Mouse (Mus musculus) R1 (cell line): Measurements from ENCODE around the gene Tjp1.

ENCODE experiments used
- DNase-seq: peaks from one replicate; pipeline ENCODE4 v3.0.0-alpha.2; 2018; ENCODE audit warnings: low read depth, low spot score

The Tjp1 gene

GRCm38 (mm10) chr7:65389539-65389938 is 138.0 kb downstream of the Tjp1 start:
- no peak for DNase-seq

- no peak for DNase-seq
These were observed 139.2 kb downstream of the Tjp1 start for GRCm38 (mm10) chr7:65388243-65389013.

- DNase-seq, result no peak
These were observed 139.9 kb downstream of the Tjp1 start for GRCm38 (mm10) chr7:65387560-65388175.

- no peak for DNase-seq
These were observed 142.8 kb downstream of the Tjp1 start for GRCm38 (mm10) chr7:65384775-65385174.

GRCm38 (mm10) chr7:65382515-65383283 is 144.9 kb downstream of the Tjp1 start:
- no peak for DNase-seq

- DNase-seq, result no peak
These were observed 145.7 kb downstream of the Tjp1 start for GRCm38 (mm10) chr7:65381896-65382295.

- DNase-seq, result no peak
These were observed 146.9 kb downstream of the Tjp1 start for GRCm38 (mm10) chr7:65380716-65381115.

DNA sequence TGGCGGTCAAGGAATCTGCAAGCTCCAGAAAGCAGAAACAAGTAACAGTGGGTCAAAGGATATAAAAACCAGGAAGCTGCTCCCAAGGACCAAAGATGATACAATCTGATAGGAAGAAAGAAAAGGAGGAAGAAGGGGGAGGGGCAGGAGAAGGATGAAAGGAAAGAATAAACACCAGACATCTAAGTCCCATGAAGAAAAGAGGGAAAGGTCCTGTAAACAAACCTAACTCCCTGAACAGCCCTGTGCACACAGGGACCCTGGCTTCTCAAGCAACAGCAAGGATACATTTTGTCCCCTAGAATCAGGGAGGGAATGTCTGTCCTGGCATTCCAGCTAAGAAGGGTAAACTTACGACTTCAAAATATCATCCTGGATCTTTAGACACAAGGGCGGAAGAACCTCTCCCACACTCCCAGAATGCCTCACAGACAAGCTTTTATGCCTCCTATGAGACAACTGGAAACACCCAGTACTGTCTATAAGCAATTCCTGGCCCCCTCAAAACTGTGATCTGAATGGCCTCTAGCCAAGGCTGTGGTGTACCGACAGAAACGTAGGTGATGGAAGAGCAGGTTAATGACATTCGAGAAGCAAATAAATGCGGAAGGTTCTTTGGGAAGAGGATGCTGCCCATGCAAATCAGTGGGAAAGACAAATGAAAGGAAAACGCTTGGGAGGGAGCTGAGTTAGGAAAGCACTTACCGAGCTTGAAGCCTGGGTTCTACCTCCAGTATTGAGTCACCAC is 148.6 kb downstream of the Tjp1 start:
- no peak for DNase-seq

DNA sequence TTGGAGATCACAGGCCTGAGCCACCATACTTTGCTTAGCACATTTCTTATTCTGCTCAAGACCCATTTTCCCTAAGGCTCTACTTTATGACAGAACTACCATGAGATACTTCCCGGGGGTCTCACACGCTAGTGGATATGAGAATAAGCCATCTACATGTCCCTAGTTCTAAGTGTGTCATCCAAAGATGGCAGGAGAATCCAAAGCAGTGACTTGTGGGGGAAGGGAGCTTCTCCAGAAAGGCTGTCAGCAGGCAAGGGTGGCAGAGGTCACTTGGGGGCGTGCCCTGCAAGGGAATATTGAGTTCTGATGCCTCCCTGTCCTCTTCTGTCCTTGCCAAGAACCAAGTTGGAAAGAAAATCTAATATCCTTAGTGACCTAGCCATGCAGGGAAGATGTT is 150.1 kb downstream of the Tjp1 start:
- no peak for DNase-seq

GRCm38 (mm10) chr7:65375621-65376020 is 152.0 kb downstream of the Tjp1 start:
- no peak for DNase-seq

GRCm38 (mm10) chr7:65375176-65375575 is 152.4 kb downstream of the Tjp1 start:
- no peak for DNase-seq

DNA sequence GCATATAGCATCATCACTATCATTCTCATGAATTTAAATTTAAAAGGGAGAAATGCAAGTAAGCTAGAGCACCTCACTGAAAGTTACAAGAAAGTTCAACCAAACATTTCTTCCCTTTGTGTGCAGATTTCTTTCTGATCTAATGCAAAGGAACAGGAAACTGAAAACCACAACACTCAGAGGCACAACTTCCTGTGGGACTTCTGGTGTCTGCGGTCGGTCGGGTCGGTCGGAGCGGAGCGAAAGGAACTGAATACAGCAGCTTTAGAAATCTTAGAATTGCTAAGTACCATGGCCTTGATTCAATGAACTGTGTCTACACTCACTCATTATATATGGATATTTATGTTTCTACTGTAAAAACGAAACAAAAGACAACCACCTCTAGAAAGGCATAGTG is 154.2 kb downstream of the Tjp1 start:
- DNase-seq, result no peak

DNA sequence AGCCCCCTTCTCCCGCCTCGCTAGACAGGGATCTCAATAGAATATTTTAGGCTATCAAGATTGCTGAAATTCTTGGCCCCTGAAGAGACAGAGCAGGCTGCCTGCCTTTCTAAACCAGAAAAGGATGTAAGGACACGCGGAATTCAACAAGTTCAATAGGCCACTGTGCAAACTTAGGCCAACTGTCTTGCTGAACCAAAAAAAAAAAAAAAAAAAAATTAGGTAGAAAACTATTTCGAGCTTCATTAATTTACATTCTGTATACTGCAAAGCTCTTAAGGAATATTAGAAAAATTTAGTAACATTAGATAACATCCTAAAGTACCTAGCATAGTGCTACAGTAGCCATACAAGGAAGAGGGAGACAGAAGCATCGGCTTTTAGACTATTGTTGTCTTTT is 155.8 kb downstream of the Tjp1 start:
- peak; percentile 60 for DNase-seq

DNA sequence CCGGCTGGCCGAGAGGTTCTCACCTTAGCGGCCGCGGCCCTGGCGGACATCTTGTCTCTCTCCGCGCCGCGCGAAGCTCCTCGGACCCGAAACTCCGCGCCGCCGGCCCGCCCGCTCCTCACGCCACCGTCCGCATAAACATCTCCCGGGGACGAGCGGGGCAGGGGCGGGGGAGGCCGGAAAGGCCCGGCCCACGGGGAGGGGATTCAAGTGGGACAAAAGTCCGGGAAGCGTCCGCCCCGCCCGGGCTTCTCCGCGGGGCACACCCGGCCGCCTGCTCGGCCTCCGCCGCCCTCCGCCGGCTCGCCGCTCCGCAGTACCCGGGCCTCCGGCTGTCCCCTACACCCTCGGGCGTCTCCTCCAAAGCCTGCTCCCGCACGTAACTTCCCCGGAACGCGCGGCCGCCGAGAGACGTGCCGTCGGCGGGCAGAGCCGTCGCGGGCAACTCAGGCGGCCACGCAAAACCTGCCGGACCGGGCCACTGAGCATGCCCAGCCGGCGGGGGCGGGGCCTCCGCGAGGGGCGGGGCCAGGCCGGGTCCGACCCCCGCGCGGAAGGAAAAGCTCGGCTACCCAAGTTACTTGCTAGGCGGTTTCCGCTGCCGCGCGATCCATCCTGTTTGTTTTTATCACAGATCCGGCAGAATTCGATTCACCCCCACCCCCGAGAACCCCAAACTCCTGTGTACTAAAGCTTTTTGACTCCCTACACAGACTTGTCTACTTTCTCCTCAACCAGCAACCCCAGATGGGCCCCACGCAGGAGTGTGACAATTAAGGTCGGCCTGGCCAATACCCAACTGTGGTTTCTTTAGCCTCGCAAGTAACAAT is 156.6 kb downstream of the Tjp1 start:
- DNase-seq, result peak; percentile 85

DNA sequence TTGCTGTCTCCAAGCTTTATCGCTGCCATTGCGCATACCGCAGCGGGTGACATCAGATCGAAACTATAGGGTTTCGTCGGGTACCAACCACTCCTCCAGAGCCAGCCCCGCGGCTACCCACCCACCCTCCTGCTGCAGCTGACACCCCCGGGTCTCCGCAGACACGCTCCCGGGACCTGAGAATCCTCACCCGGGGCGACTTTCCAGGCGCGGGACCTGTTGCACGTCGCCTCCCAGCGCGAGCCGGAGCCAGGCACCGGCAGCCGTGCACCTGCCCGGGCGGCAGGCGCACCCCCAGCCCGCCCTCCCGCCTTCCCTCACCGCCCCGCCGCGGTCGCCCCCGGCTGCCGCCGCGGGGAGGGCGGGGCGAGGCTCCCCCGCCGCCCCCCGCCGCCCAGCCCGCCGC is 157.2 kb downstream of the Tjp1 start:
- peak; percentile 46 for DNase-seq

DNA sequence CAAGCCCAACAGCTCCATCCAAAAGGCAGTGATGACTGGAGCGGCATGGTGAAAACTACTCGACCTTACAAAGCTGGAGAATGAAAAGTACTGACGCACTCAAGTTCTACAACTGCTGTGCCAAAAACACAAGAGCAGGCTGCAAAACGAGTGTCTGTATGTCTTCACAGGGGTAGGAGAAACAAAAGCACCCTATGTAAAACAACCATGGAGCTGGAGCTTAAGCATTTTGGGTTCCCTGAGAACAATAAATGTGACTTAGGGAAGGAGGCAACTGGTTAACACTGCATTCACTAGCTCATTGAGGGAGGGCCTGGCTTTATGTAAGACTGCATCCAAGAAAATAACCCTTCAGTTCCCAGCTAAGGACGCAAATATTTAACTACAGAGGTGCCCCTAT is 158.5 kb downstream of the Tjp1 start:
- no peak for DNase-seq

GRCm38 (mm10) chr7:65367386-65368245 is 160.0 kb downstream of the Tjp1 start:
- DNase-seq, result no peak

DNA sequence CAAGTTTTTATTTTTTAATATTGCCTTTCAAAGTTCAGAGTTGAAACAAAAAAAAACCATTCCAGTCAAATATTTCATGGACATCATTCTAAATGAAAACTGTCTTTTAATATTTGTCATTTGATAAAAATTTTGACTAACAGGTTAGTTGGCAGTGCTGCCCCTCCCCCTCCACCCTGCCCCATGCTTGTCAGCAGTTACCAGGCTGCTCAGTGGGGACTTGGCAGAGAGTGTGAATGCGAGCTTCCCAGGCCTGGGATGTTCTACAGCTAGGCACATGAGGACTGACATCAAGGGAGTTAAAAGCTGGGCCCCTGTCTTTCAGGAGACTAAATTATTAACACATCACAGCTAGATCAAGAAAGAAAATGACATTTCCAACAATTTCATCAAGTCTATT is 161.4 kb downstream of the Tjp1 start:
- no peak for DNase-seq

GRCm38 (mm10) chr7:65365560-65365959 is 162.0 kb downstream of the Tjp1 start:
- no peak for DNase-seq

DNA sequence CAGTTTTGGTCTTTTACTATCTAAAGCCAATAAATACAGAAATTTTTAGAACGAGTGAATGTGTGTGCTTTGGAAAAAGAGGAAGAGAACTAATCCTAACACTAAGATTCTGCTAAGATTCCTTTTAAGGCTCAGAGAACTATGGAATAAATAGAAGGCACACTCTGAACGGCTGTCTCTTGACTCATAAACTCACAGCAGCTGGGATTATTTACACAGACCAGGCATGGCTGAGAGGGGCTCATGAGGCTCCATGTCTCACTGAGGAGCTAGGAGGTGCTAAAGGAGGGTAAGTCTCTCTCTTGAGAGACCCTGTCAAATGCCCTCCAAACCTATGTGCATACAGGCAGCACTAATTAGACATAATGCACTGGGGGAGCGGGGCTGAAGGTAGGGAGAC is 167.3 kb downstream of the Tjp1 start:
- DNase-seq, result no peak
